Mouse (Mus musculus): ENCODE results near the gene Olfr904. TPM values are rescaled to one million over a fixed set of nuclear protein-coding genes. Genes with fewer than 3 reads are reported as not detected.
"Not testable (repeated sequence)": the region's sequence is repeated elsewhere in the genome, so short reads cannot be mapped to it uniquely, and the experiment has no call there.

The Olfr904 gene
- not detected in 2 replicates for total RNA-seq (2015)
- not detected in 2 replicates for total RNA-seq (2017)

DNA sequence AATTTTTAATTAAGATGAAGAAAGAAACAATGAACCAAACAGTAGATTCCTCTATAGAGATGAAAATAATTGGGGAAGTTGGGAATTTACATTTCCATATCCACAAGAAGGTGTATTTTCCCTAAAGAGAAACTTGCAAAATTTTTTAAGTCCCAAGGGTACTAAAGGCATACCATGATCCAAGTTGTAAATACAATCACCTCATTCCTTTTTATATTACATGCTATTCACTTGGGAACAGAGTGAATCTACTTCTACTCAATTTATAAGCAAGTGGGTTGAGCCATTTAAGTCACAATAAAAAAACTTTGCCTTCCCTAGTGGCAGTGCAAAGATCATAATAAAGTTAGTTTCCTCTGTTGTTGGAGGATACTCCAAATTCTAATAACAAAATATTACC is at the start of gene Olfr904:
TSS of gene Olfr904 (plus strand) at position 301 of the 400 bp plus-strand sequence.
- ATAC-seq (ENCODE audit: poor library complexity, severe bottlenecking): no peak

DNA sequence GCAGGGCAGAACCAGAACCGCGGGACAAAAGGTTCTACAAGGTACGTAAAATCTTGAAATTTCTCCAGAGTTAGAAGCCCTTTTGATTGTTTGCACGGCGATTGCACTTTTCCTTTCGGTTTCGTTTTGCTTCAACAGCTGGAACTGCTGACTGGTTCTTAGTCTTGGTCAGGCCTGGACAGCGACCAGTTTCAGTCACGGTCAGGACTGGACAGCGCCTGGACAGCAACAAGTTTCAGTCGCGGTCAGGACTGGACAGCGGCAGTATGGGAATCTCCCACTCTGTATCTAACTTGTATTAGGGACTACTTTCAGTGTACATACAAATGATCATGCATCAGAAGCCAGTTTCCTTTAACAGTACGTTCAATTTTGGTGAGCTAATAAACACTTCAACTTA is 49.4 kb upstream of the Olfr904 start:
- not testable (repeated sequence) for ATAC-seq (ENCODE audit: poor library complexity, severe bottlenecking)

DNA sequence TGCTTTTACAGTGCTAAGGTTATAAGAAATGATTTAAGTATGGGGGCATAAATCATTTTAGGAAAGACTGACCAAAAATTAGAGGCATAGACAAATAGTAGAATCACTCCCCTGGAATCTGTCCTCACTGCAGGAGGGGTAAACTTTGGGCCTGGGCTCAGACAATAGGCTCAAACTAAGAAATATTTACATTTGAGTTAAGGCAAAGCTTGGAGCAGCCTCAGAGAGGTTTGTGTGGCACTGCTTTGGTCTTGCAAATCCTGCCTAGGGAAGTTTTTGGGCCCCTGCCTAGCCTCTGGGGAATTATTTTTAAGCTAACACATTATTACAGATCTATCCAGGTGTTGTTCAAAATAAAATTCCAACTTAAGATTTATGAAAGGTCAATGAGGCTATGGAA is 39.1 kb upstream of the Olfr904 start:
- ATAC-seq (ENCODE audit: poor library complexity, severe bottlenecking): no peak

- ATAC-seq (ENCODE audit: poor library complexity, severe bottlenecking): no peak
These were observed 35.9 kb upstream of the Olfr904 start for GRCm38 (mm10) chr9:38427026-38427425.

GRCm38 (mm10) chr9:38429155-38429554 is 33.8 kb upstream of the Olfr904 start, which contains the start of gene Olfr901:
Olfr901 (plus strand) TSS chr9:38429455.
- ATAC-seq (ENCODE audit: poor library complexity, severe bottlenecking): no peak

DNA sequence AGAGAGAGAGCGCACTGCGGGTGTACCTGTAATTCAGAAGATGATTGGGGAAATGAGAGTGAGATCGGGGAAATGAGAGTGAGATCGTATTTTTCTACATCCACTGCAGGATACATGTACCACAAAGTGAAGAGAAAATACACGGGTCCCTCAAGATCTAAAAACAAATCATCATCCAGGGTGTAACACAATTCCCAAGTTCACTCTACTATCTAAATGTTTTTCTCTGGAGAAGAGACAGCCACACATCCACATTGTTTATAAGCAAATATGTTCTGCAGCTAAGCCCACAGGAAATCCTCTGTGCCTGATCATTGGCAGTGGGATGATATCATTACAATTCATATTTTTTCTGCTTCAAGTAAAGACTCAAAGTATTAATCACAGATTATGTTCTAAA is 15.6 kb upstream of the Olfr904 start, which contains the start of gene Olfr902:
TSS of gene Olfr902 (plus strand) at position 301 of the 400 bp plus-strand sequence.
- ATAC-seq (ENCODE audit: poor library complexity, severe bottlenecking): no peak

- ATAC-seq (ENCODE audit: poor library complexity, severe bottlenecking): no peak
These were observed 7.9 kb downstream of the Olfr904 start, which contains the start of gene Olfr905 for GRCm38 (mm10) chr9:38470807-38471206. Olfr905 (plus strand) TSS chr9:38471107.

GRCm38 (mm10) chr9:38486785-38487184 is 23.8 kb downstream of the Olfr904 start, which contains the start of gene Olfr906:
Olfr906 (plus strand) TSS chr9:38487085.
- no peak for ATAC-seq (ENCODE audit: poor library complexity, severe bottlenecking)

GRCm38 (mm10) chr9:38495501-38495900 is 32.6 kb downstream of the Olfr904 start, which contains the start of gene Olfr907:
Olfr907 (plus strand) TSS chr9:38495801.
- no peak for ATAC-seq (ENCODE audit: poor library complexity, severe bottlenecking)

GRCm38 (mm10) chr9:38512353-38512752 is 49.4 kb downstream of the Olfr904 start:
- ATAC-seq (ENCODE audit: poor library complexity, severe bottlenecking): no peak

Other genes starting within 250 kb of the Olfr904 start
- not detected in 2 replicates for gene Olfr894, start 245.1 kb upstream of the Olfr904 start, total RNA-seq (2015)
- not detected in 2 replicates for gene Olfr894, start 245.1 kb upstream of the Olfr904 start, total RNA-seq (2017)
- gene Olfr143, start 210.4 kb upstream of the Olfr904 start, total RNA-seq (2015): not detected in 2 replicates
- gene Olfr143, start 210.4 kb upstream of the Olfr904 start, total RNA-seq (2017): not detected in 2 replicates
- not detected in 2 replicates for gene Olfr895, start 195.3 kb upstream of the Olfr904 start, total RNA-seq (2015)
- gene Olfr895, start 195.3 kb upstream of the Olfr904 start, total RNA-seq (2017): not detected in 2 replicates
- not detected in 2 replicates for gene Olfr896-ps1, start 172.0 kb upstream of the Olfr904 start, total RNA-seq (2015)
- not detected in 2 replicates for gene Olfr896-ps1, start 172.0 kb upstream of the Olfr904 start, total RNA-seq (2017)
- not detected in 2 replicates for gene Olfr25, start 134.1 kb upstream of the Olfr904 start, total RNA-seq (2015)
- gene Olfr25, start 134.1 kb upstream of the Olfr904 start, total RNA-seq (2017): not detected in 2 replicates
- gene Olfr898, start 114.7 kb upstream of the Olfr904 start, total RNA-seq (2015): not detected in 2 replicates
- not detected in 2 replicates for gene Olfr898, start 114.7 kb upstream of the Olfr904 start, total RNA-seq (2017)
- gene Olfr250, start 96.2 kb upstream of the Olfr904 start, total RNA-seq (2015): not detected in 2 replicates
- gene Olfr250, start 96.2 kb upstream of the Olfr904 start, total RNA-seq (2017): not detected in 2 replicates
- not detected in 2 replicates for gene Olfr251, start 86.1 kb upstream of the Olfr904 start, total RNA-seq (2015)
- gene Olfr251, start 86.1 kb upstream of the Olfr904 start, total RNA-seq (2017): not detected in 2 replicates
- gene Olfr147, start 61.4 kb upstream of the Olfr904 start, total RNA-seq (2015): not detected in 2 replicates
- not detected in 2 replicates for gene Olfr147, start 61.4 kb upstream of the Olfr904 start, total RNA-seq (2017)
- not detected in 2 replicates for gene Olfr901, start 33.7 kb upstream of the Olfr904 start, total RNA-seq (2015)
- gene Olfr901, start 33.7 kb upstream of the Olfr904 start, total RNA-seq (2017): not detected in 2 replicates
- not detected in 2 replicates for gene Olfr902, start 15.5 kb upstream of the Olfr904 start, total RNA-seq (2015)
- not detected in 2 replicates for gene Olfr902, start 15.5 kb upstream of the Olfr904 start, total RNA-seq (2017)
- not detected in 2 replicates for gene Olfr905, start 8.0 kb downstream of the Olfr904 start, total RNA-seq (2015)
- not detected in 2 replicates for gene Olfr905, start 8.0 kb downstream of the Olfr904 start, total RNA-seq (2017)
- not detected in 2 replicates for gene Olfr906, start 23.9 kb downstream of the Olfr904 start, total RNA-seq (2015)
- gene Olfr906, start 23.9 kb downstream of the Olfr904 start, total RNA-seq (2017): not detected in 2 replicates
- not detected in 2 replicates for gene Olfr907, start 32.7 kb downstream of the Olfr904 start, total RNA-seq (2015)
- gene Olfr907, start 32.7 kb downstream of the Olfr904 start, total RNA-seq (2017): not detected in 2 replicates
- gene Olfr911-ps1, start 58.4 kb downstream of the Olfr904 start, total RNA-seq (2015): not detected in 2 replicates
- gene Olfr911-ps1, start 58.4 kb downstream of the Olfr904 start, total RNA-seq (2017): not detected in 2 replicates
- not detected in 2 replicates for gene Olfr910, start 74.7 kb downstream of the Olfr904 start, total RNA-seq (2015)
- not detected in 2 replicates for gene Olfr910, start 74.7 kb downstream of the Olfr904 start, total RNA-seq (2017)
- gene Olfr912, start 117.0 kb downstream of the Olfr904 start, total RNA-seq (2015): not detected in 2 replicates
- gene Olfr912, start 117.0 kb downstream of the Olfr904 start, total RNA-seq (2017): not detected in 2 replicates
- gene Olfr913, start 129.6 kb downstream of the Olfr904 start, total RNA-seq (2015): not detected in 2 replicates
- gene Olfr913, start 129.6 kb downstream of the Olfr904 start, total RNA-seq (2017): not detected in 2 replicates
- gene Olfr914, start 142.0 kb downstream of the Olfr904 start, total RNA-seq (2015): not detected in 2 replicates
- gene Olfr914, start 142.0 kb downstream of the Olfr904 start, total RNA-seq (2017): not detected in 2 replicates
- gene Olfr916, start 196.7 kb downstream of the Olfr904 start, total RNA-seq (2015): not detected in 2 replicates
- not detected in 2 replicates for gene Olfr916, start 196.7 kb downstream of the Olfr904 start, total RNA-seq (2017)
- gene Olfr917, start 202.7 kb downstream of the Olfr904 start, total RNA-seq (2015): not detected in 2 replicates
- not detected in 2 replicates for gene Olfr917, start 202.7 kb downstream of the Olfr904 start, total RNA-seq (2017)
- gene Olfr918, start 211.5 kb downstream of the Olfr904 start, total RNA-seq (2015): not detected in 2 replicates
- not detected in 2 replicates for gene Olfr918, start 211.5 kb downstream of the Olfr904 start, total RNA-seq (2017)
- not detected in 2 replicates for gene Olfr919, start 240.5 kb downstream of the Olfr904 start, total RNA-seq (2015)
- gene Olfr919, start 240.5 kb downstream of the Olfr904 start, total RNA-seq (2017): not detected in 2 replicates

All from megakaryocyte, adult 5-6 weeks (primary cell).